Mouse (Mus musculus): ENCODE measurements at regions not wholly inside any gene's neighbourhood (a gene's known extent, or its start where the extent isn't known, plus 50 kb on each side); places are given as distances from the start of the nearest gene placed in this dataset.
"Not testable (repeated sequence)": the region's sequence is repeated elsewhere in the genome, so short reads cannot be mapped to it uniquely, and the experiment has no call there.

GRCm38 (mm10) chr2:107117564-107117963 is 58.1 kb upstream of the Fshb start:
- Histone ChIP-seq H3K4me3 (replicated peaks) (no peak overlapping the region), H3K9ac (no peak overlapping the region), H3K36me3 (replicated peaks) (no peaks in the 10 kb centered on the region), H3K27me3 (no peaks in the 10 kb centered on the region), H3K4me1 (no peaks in the 10 kb centered on the region), H3K27ac (no peak overlapping the region), H3K4me2 (no peak overlapping the region), H3K9me3 (no peaks in the 10 kb centered on the region)
- WGBS = 95% methylated on average over 6 of the region's 6 CpGs
- no peak for ATAC-seq (ENCODE audit: low FRiP score)

GRCm38 (mm10) chr2:107118711-107119474 is 59.4 kb upstream of the Fshb start:
- H3K27me3 ChIP-seq = no peaks in the 10 kb centered on the region
- no peaks in the 10 kb centered on the region for H3K9me3 ChIP-seq
- H3K9ac ChIP-seq = no peak overlapping the region
- H3K27ac ChIP-seq = no peak overlapping the region
- ATAC-seq (ENCODE audit: low FRiP score) = no peak
- H3K36me3 ChIP-seq (replicated peaks) = no peaks in the 10 kb centered on the region
- no peaks in the 10 kb centered on the region for H3K4me1 ChIP-seq
- no peak overlapping the region for H3K4me2 ChIP-seq
- WGBS = 96% methylated on average over 9 of the region's 9 CpGs
- no peak overlapping the region for H3K4me3 ChIP-seq (replicated peaks)

GRCm38 (mm10) chr2:107119697-107120096 is 60.2 kb upstream of the Fshb start:
- H3K27ac ChIP-seq = no peak overlapping the region
- WGBS = 80% methylated on average over 1 of the region's 1 CpGs
- H3K4me1 ChIP-seq = no peaks in the 10 kb centered on the region
- no peak overlapping the region for H3K4me2 ChIP-seq
- no peaks in the 10 kb centered on the region for H3K27me3 ChIP-seq
- no peaks in the 10 kb centered on the region for H3K36me3 ChIP-seq (replicated peaks)
- H3K4me3 ChIP-seq (replicated peaks) = no peak overlapping the region
- ATAC-seq (ENCODE audit: low FRiP score) = no peak
- H3K9me3 ChIP-seq = no peaks in the 10 kb centered on the region
- H3K9ac ChIP-seq = no peak overlapping the region

- ATAC-seq (ENCODE audit: low FRiP score) = no peak
- Histone ChIP-seq H3K4me3 (replicated peaks) (no peak overlapping the region), H3K36me3 (replicated peaks) (no peaks in the 10 kb centered on the region), H3K27ac (no peak overlapping the region), H3K27me3 (no peaks in the 10 kb centered on the region), H3K4me2 (no peak overlapping the region), H3K9me3 (no peaks in the 10 kb centered on the region), H3K9ac (no peak overlapping the region), H3K4me1 (no peaks in the 10 kb centered on the region)
Observed at GRCm38 (mm10) chr2:107133186-107133585, 73.7 kb upstream of the Fshb start.

GRCm38 (mm10) chr2:107149317-107149716 is 89.9 kb upstream of the Fshb start:
- H3K9ac ChIP-seq = no peak overlapping the region
- H3K36me3 ChIP-seq (replicated peaks) = no peaks in the 10 kb centered on the region
- H3K4me3 ChIP-seq (replicated peaks) = no peak overlapping the region
- no peaks in the 10 kb centered on the region for H3K4me1 ChIP-seq
- ATAC-seq (ENCODE audit: low FRiP score) = no peak
- H3K27ac ChIP-seq = no peak overlapping the region
- H3K9me3 ChIP-seq = no peaks in the 10 kb centered on the region
- no peaks in the 10 kb centered on the region for H3K27me3 ChIP-seq
- H3K4me2 ChIP-seq = no peak overlapping the region
- WGBS = 86% methylated on average over 2 of the region's 2 CpGs

GRCm38 (mm10) chr2:107149851-107150250 is 90.4 kb upstream of the Fshb start:
- H3K27me3 ChIP-seq = no peaks in the 10 kb centered on the region
- H3K9me3 ChIP-seq = no peaks in the 10 kb centered on the region
- no peaks in the 10 kb centered on the region for H3K4me1 ChIP-seq
- no peak for ATAC-seq (ENCODE audit: low FRiP score)
- 92% methylated on average over 2 of the region's 2 CpGs for WGBS
- no peak overlapping the region for H3K4me3 ChIP-seq (replicated peaks)
- H3K27ac ChIP-seq = no peak overlapping the region
- H3K4me2 ChIP-seq = no peak overlapping the region
- H3K36me3 ChIP-seq (replicated peaks) = no peaks in the 10 kb centered on the region
- no peak overlapping the region for H3K9ac ChIP-seq

GRCm38 (mm10) chr2:107150373-107150772 is 90.9 kb upstream of the Fshb start:
- Histone ChIP-seq H3K4me2 (no peak overlapping the region), H3K4me1 (no peaks in the 10 kb centered on the region), H3K27me3 (no peaks in the 10 kb centered on the region), H3K9me3 (no peaks in the 10 kb centered on the region), H3K27ac (no peak overlapping the region), H3K36me3 (replicated peaks) (no peaks in the 10 kb centered on the region), H3K4me3 (replicated peaks) (no peak overlapping the region), H3K9ac (no peak overlapping the region)
- WGBS = 84% methylated on average over 3 of the region's 3 CpGs
- ATAC-seq (ENCODE audit: low FRiP score) = no peak

- no peaks in the 10 kb centered on the region for H3K9me3 ChIP-seq
- H3K36me3 ChIP-seq (replicated peaks) = no peaks in the 10 kb centered on the region
- no peak overlapping the region for H3K9ac ChIP-seq
- ATAC-seq (ENCODE audit: low FRiP score) = no peak
- H3K4me1 ChIP-seq = no peaks in the 10 kb centered on the region
- no peaks in the 10 kb centered on the region for H3K27me3 ChIP-seq
- H3K4me2 ChIP-seq = no peak overlapping the region
- no peak overlapping the region for H3K4me3 ChIP-seq (replicated peaks)
- H3K27ac ChIP-seq = no peak overlapping the region
Observed at GRCm38 (mm10) chr2:107151878-107152277, 92.4 kb upstream of the Fshb start.

- H3K4me2 ChIP-seq; H3K9me3 ChIP-seq; H3K27me3 ChIP-seq; H3K4me1 ChIP-seq; H3K27ac ChIP-seq; ATAC-seq (ENCODE audit: low FRiP score); H3K9ac ChIP-seq; H3K36me3 ChIP-seq (replicated peaks); H3K4me3 ChIP-seq (replicated peaks): not testable (repeated sequence)
- 93% methylated on average over 13 of the region's 13 CpGs for WGBS
Observed at GRCm38 (mm10) chr2:107158836-107159402, 99.5 kb upstream of the Fshb start.

GRCm38 (mm10) chr2:107175721-107176120 is 114.7 kb upstream of the Kcna4 start:
- H3K4me2 ChIP-seq = no peak overlapping the region
- H3K4me3 ChIP-seq (replicated peaks) = no peak overlapping the region
- H3K27me3 ChIP-seq = no peaks in the 10 kb centered on the region
- H3K9ac ChIP-seq = no peak overlapping the region
- no peaks in the 10 kb centered on the region for H3K36me3 ChIP-seq (replicated peaks)
- H3K4me1 ChIP-seq = no peaks in the 10 kb centered on the region
- H3K9me3 ChIP-seq = no peaks in the 10 kb centered on the region
- ATAC-seq (ENCODE audit: low FRiP score) = 0 out of 2 replicates have a peak, but pooled peaks have one; percentile 39
- WGBS = 58% methylated on average over 4 of the region's 4 CpGs
- H3K27ac ChIP-seq = no peak overlapping the region

GRCm38 (mm10) chr2:107183066-107183465 is 107.4 kb upstream of the Kcna4 start:
- 88% methylated on average over 6 of the region's 6 CpGs for WGBS
- Histone ChIP-seq H3K4me2 (no peak overlapping the region), H3K4me3 (replicated peaks) (no peak overlapping the region), H3K27ac (no peak overlapping the region), H3K9ac (no peak overlapping the region), H3K9me3 (no peaks in the 10 kb centered on the region), H3K4me1 (no peaks in the 10 kb centered on the region), H3K36me3 (replicated peaks) (no peaks in the 10 kb centered on the region), H3K27me3 (no peaks in the 10 kb centered on the region)
- no peak for ATAC-seq (ENCODE audit: low FRiP score)

GRCm38 (mm10) chr2:107184864-107185263 is 105.6 kb upstream of the Kcna4 start:
- H3K27me3 ChIP-seq = no peaks in the 10 kb centered on the region
- no peak overlapping the region for H3K9ac ChIP-seq
- H3K27ac ChIP-seq = no peak overlapping the region
- H3K9me3 ChIP-seq = no peaks in the 10 kb centered on the region
- H3K4me2 ChIP-seq = no peak overlapping the region
- no peaks in the 10 kb centered on the region for H3K36me3 ChIP-seq (replicated peaks)
- no peaks in the 10 kb centered on the region for H3K4me1 ChIP-seq
- H3K4me3 ChIP-seq (replicated peaks) = no peak overlapping the region
- WGBS = 12% methylated on average over 3 of the region's 3 CpGs
- no peak for ATAC-seq (ENCODE audit: low FRiP score)

GRCm38 (mm10) chr2:107201856-107202473 is 88.5 kb upstream of the Kcna4 start:
- WGBS = 89% methylated on average over 4 of the region's 4 CpGs
- Histone ChIP-seq H3K27ac (no peak overlapping the region), H3K4me3 (replicated peaks) (no peak overlapping the region), H3K27me3 (no peaks in the 10 kb centered on the region), H3K4me1 (no peaks in the 10 kb centered on the region), H3K4me2 (no peak overlapping the region), H3K9me3 (no peaks in the 10 kb centered on the region), H3K36me3 (replicated peaks) (no peaks in the 10 kb centered on the region), H3K9ac (no peak overlapping the region)
- no peak for ATAC-seq (ENCODE audit: low FRiP score)
